Mouse (Mus musculus): ENCODE results near the gene Nav2.

DNA sequence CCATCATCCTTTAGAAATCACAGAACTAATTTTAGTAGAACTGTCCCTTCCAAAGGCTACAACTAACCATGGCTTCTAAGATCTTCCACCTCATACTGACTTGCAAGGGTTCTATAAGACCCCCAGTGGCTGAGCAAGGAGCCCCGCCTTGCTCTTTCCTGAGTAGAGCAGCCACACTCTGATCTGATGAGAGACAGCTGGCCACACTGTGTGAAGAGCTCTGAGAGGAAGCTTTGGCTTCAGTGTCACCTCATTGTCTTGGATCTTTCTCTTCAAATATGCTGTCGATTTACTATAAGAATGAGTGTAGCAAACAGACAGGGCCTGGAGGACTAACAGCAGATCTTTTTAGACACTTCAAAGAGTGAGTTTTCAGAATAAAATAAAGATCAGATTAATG is 673.4 kb downstream of the Nav2 start:
- TF ChIP-seq POLR2A (IDR thresholded peaks at IDR 0.05; ENCODE audit: insufficient read length, low read depth) (no peak), CEBPB (IDR thresholded peaks at IDR 0.05; ENCODE audit: insufficient read depth, poor library complexity, severe bottlenecking) (no peak), POLR2AphosphoS2 (IDR thresholded peaks at IDR 0.05; ENCODE audit: insufficient read length, low read depth) (no peak), MAX (IDR thresholded peaks at IDR 0.05; ENCODE audit: low read depth) (no peak), MYOG (IDR thresholded peaks at IDR 0.05; ENCODE audit: control insufficient read depth in 1 of 3, insufficient read depth in 1 of 3, insufficient read length in 2 of 3, low read depth in 2 of 3) (no peak)
